Comparison of ENCODE assay signal across 16 mouse cellular contexts in genomic region chr17:75532469-75532986, GRCm38 (mm10).
"Had no signal": no experiment of that assay in that cellular context is flagged by ENCODE, and none has a peak within 500 bp of the region (broad histone marks: within the 10 kb centered on the region; RNA-seq: fewer than 3 reads in every experiment).

No protein-coding gene starts in this region.

- DNase-seq: liver, postnatal 0 days; lung, adult 2 months; lung, postnatal 14 days; right cerebral cortex, postnatal 14 days; thymus, adult 2 months; thymus, postnatal 25 days; thymus, postnatal 4 days had no signal

- H3K36me3 ChIP-seq: midbrain, embryonic 15.5 days; stomach, embryonic 15.5 days had no signal

- H3K9ac ChIP-seq: liver, postnatal 0 days; midbrain, embryonic 13.5 days; midbrain, embryonic 15.5 days; neural tube, embryonic 12.5 days; stomach, embryonic 15.5 days had no signal

- H3K27ac ChIP-seq: macrophage; midbrain, embryonic 13.5 days; midbrain, embryonic 15.5 days; neural tube, embryonic 12.5 days; stomach, embryonic 15.5 days; stomach, postnatal 0 days had no signal

- ATAC-seq: liver, postnatal 0 days; lung, postnatal 0 days; midbrain, embryonic 13.5 days; midbrain, embryonic 15.5 days had no signal

- H3K9me3 ChIP-seq: megakaryocyte, embryonic 14.5 days; midbrain, embryonic 13.5 days; midbrain, embryonic 15.5 days; neural tube, embryonic 12.5 days; stomach, embryonic 15.5 days had no signal

- H3K27me3 ChIP-seq: megakaryocyte, embryonic 14.5 days; midbrain, embryonic 13.5 days; midbrain, embryonic 15.5 days; neural tube, embryonic 12.5 days; stomach, embryonic 15.5 days had no signal

- H3K4me2 ChIP-seq: midbrain, embryonic 11.5 days; midbrain, embryonic 13.5 days; midbrain, embryonic 15.5 days; neural tube, embryonic 12.5 days; stomach, embryonic 15.5 days had no signal

- H3K4me1 ChIP-seq: midbrain, embryonic 13.5 days; midbrain, embryonic 15.5 days; stomach, embryonic 15.5 days had no signal

- H3K4me3 ChIP-seq: megakaryocyte, embryonic 14.5 days; midbrain, embryonic 13.5 days; midbrain, embryonic 15.5 days; neural tube, embryonic 12.5 days; stomach, embryonic 15.5 days had no signal
